Mouse (Mus musculus) bone marrow, adult 2 months (tissue): ENCODE measurements around the gene Fam217a.

Experiments used
- CTCF ChIP-seq: fragments of 200-500 bp; IDR thresholded peaks from 2 replicates; pipeline ENCODE4 v1.5.1; 2011; ENCODE audit warnings: low read length, control low read depth; ENCODE audit not compliant: control insufficient read depth, insufficient read depth
- POLR2A ChIP-seq: fragments of 200-500 bp; IDR thresholded peaks from 2 replicates; pipeline ENCODE4 v1.6.1; 2011; ENCODE audit warnings: low read depth, mild to moderate bottlenecking, control low read depth, low read length, borderline replicate concordance; ENCODE audit not compliant: control insufficient read depth

DNA sequence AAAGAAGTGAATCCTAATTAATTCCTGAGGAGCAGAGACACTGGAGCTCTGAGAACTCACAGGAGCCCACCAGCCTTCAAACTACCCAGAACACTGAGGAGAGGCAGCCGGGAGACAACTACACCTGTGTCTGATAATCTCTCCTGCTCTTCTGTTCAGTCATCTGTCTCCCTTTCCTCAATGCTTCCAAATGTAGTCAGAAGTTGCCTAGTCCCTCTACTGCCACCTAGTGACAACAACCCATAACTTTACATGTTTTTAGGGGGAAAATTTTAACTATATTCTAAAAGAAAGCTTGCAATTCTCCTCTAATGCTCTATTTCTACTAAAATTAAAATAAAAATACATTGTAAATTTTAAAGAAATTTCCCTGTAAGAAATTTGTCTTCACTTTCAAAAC, 49.0 kb upstream of the Fam217a start:
- TF ChIP-seq CTCF (no peak), POLR2A (no peak)
